Mouse (Mus musculus): ENCODE data around the gene Shisa6. TPM values are rescaled to one million over a fixed set of nuclear protein-coding genes. Genes with fewer than 3 reads are reported as not detected.
"Not testable (repeated sequence)": the region's sequence is repeated elsewhere in the genome, so short reads cannot be mapped to it uniquely, and the experiment has no call there.

Gene Shisa6
- polyA plus RNA-seq, 1 experiment from 2014 or later, result 0.12 TPM

DNA sequence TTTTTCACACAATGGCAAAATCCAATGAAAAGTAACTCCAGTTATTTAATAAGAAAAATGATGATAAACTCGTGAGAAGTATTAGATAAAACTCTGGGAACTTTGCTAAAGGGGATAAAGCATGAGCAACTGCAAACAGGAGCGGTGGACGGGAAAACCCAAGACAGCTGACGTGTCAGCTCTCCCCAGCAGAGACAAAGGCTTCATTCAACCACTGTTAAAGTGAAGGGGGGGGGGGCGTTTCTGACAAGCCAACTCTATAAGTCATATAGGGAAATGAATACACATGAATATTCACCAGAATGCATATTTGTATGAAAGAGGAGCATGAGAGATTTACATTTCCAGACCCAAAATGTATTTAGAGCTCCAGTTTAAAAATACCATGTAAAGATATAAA, 83.1 kb downstream of the Shisa6 start:
- H3K36me3 ChIP-seq, result no peaks in the 10 kb centered on the region
- no peak overlapping the region for H3K9ac ChIP-seq
- no peaks in the 10 kb centered on the region for H3K4me1 ChIP-seq
- no peak for ATAC-seq (ENCODE audit: insufficient number of reproducible peaks, insufficient read depth, low FRiP score, low TSS enrichment)
- H3K4me3 ChIP-seq, result no peak overlapping the region
- H3K27ac ChIP-seq, result no peak overlapping the region
- no peaks in the 10 kb centered on the region for H3K27me3 ChIP-seq
- no peak overlapping the region for H3K4me2 ChIP-seq (replicated peaks)
- 14% methylated on average over 5 of the region's 5 CpGs for WGBS
- no peaks in the 10 kb centered on the region for H3K9me3 ChIP-seq

DNA sequence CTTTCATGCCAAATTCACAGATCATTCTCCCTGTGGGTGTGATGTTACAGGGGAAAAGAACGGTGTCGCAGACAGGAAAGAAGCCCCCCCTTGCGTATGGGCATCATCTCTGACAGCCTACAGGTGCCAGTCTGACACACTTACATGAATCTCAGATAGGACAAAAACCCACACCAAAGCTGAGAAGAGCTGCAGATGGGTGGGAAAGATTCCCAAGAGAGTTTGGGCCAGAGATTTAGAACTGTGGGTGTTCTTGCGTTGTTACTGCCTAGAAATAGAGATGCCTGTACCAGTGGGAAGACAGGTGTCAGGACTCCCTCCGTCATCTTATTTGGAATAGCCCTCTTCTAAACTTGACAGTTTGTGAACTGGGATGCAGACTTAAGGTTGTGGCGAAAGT, 99.6 kb downstream of the Shisa6 start:
- H3K9ac ChIP-seq, result no peak overlapping the region
- H3K9me3 ChIP-seq, result no peaks in the 10 kb centered on the region
- no peak for ATAC-seq (ENCODE audit: insufficient number of reproducible peaks, insufficient read depth, low FRiP score, low TSS enrichment)
- H3K27me3 ChIP-seq, result no peaks in the 10 kb centered on the region
- no peak overlapping the region for H3K27ac ChIP-seq
- H3K4me1 ChIP-seq, result no peaks in the 10 kb centered on the region
- no peak overlapping the region for H3K4me2 ChIP-seq (replicated peaks)
- no peak overlapping the region for H3K4me3 ChIP-seq
- H3K36me3 ChIP-seq, result no peaks in the 10 kb centered on the region
- WGBS, result 90% methylated on average over 6 of the region's 6 CpGs

GRCm38 (mm10) chr11:66418216-66418615, 107.5 kb downstream of the Shisa6 start:
- no peak for ATAC-seq (ENCODE audit: insufficient number of reproducible peaks, insufficient read depth, low FRiP score, low TSS enrichment)
- Histone ChIP-seq H3K27me3 (no peaks in the 10 kb centered on the region), H3K4me1 (no peaks in the 10 kb centered on the region), H3K4me3 (no peak overlapping the region), H3K4me2 (replicated peaks) (no peak overlapping the region), H3K9ac (no peak overlapping the region), H3K27ac (no peak overlapping the region), H3K36me3 (no peaks in the 10 kb centered on the region), H3K9me3 (no peaks in the 10 kb centered on the region)
- 78% methylated on average over 3 of the region's 3 CpGs for WGBS

DNA sequence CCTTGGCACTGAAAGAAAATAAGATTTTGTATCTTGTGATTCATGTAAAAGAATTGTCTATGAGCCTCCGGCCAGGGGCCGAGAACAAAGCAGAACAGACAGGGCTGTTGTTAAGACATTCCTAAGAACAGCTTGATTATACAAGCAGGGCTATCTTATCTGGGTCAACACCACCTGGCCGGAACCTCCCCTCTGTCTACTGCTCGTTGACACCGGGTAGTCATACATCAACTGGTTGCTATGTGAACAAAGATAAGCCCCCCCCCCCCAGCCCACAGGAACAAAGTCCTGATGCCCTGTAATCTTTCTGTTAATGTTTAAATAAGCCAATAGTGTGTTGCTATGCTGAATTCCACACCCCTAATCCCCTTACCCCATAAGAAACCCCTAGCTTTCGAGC, 117.0 kb downstream of the Shisa6 start:
- H3K4me1 ChIP-seq; H3K36me3 ChIP-seq; H3K9me3 ChIP-seq; H3K27me3 ChIP-seq; H3K27ac ChIP-seq; H3K4me2 ChIP-seq (replicated peaks); H3K9ac ChIP-seq; H3K4me3 ChIP-seq; ATAC-seq (ENCODE audit: insufficient number of reproducible peaks, insufficient read depth, low FRiP score, low TSS enrichment): not testable (repeated sequence)
- 90% methylated on average over 6 of the region's 6 CpGs for WGBS

GRCm38 (mm10) chr11:66400036-66400435, 125.7 kb downstream of the Shisa6 start:
- 59% methylated on average over 7 of the region's 7 CpGs for WGBS
- H3K27ac ChIP-seq, result no peak overlapping the region
- no peaks in the 10 kb centered on the region for H3K9me3 ChIP-seq
- no peak overlapping the region for H3K4me2 ChIP-seq (replicated peaks)
- H3K9ac ChIP-seq, result no peak overlapping the region
- no peaks in the 10 kb centered on the region for H3K36me3 ChIP-seq
- no peak overlapping the region for H3K4me3 ChIP-seq
- ATAC-seq (ENCODE audit: insufficient number of reproducible peaks, insufficient read depth, low FRiP score, low TSS enrichment), result no peak
- H3K4me1 ChIP-seq, result no peaks in the 10 kb centered on the region
- H3K27me3 ChIP-seq, result no peaks in the 10 kb centered on the region

- no peak overlapping the region for H3K4me2 ChIP-seq (replicated peaks)
- no peaks in the 10 kb centered on the region for H3K9me3 ChIP-seq
- H3K27me3 ChIP-seq, result no peaks in the 10 kb centered on the region
- H3K27ac ChIP-seq, result no peak overlapping the region
- H3K4me3 ChIP-seq, result no peak overlapping the region
- WGBS, result 71% methylated on average over 3 of the region's 3 CpGs
- ATAC-seq (ENCODE audit: insufficient number of reproducible peaks, insufficient read depth, low FRiP score, low TSS enrichment), result no peak
- no peak overlapping the region for H3K9ac ChIP-seq
- H3K4me1 ChIP-seq, result 0 out of 2 replicates have a peak, but pooled peaks cover 5% of the 10 kb centered on the region
- H3K36me3 ChIP-seq, result no peaks in the 10 kb centered on the region
Observed at GRCm38 (mm10) chr11:66387561-66387960, 138.2 kb downstream of the Shisa6 start.

- Histone ChIP-seq H3K27ac (no peak overlapping the region), H3K4me3 (no peak overlapping the region), H3K9me3 (no peaks in the 10 kb centered on the region), H3K27me3 (no peaks in the 10 kb centered on the region), H3K36me3 (no peaks in the 10 kb centered on the region), H3K9ac (no peak overlapping the region), H3K4me2 (replicated peaks) (no peak overlapping the region), H3K4me1 (0 out of 2 replicates have a peak, but pooled peaks cover 6% of the 10 kb centered on the region)
- ATAC-seq (ENCODE audit: insufficient number of reproducible peaks, insufficient read depth, low FRiP score, low TSS enrichment), result no peak
- WGBS, result 73% methylated on average over 3 of the region's 3 CpGs
Observed at GRCm38 (mm10) chr11:66371796-66372195, 154.0 kb downstream of the Shisa6 start.

DNA sequence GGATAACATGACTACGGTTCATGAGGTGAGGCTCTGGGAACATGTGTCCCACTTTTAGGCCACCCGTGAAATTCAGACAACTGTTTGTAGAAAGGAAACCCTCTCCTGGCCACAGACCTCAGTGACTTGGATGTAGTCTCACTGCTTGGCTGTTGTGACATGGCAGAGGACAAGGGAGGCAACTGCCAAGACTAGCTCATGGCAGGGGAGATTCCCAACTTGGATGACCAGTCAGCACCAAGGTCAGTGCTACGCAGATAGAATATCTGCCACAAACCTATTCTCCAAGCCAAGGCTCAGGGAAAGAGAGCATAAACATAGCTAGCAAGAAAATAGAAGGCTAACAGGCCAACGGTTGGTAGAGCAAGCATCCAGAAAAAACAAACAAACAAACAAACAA, 156.0 kb downstream of the Shisa6 start:
- H3K36me3 ChIP-seq, result no peaks in the 10 kb centered on the region
- no peaks in the 10 kb centered on the region for H3K9me3 ChIP-seq
- WGBS, result 89% methylated on average over 4 of the region's 4 CpGs
- H3K4me1 ChIP-seq, result 0 out of 2 replicates have a peak, but pooled peaks cover 6% of the 10 kb centered on the region
- no peak for ATAC-seq (ENCODE audit: insufficient number of reproducible peaks, insufficient read depth, low FRiP score, low TSS enrichment)
- H3K27me3 ChIP-seq, result no peaks in the 10 kb centered on the region
- no peak overlapping the region for H3K4me2 ChIP-seq (replicated peaks)
- no peak overlapping the region for H3K4me3 ChIP-seq
- H3K9ac ChIP-seq, result no peak overlapping the region
- no peak overlapping the region for H3K27ac ChIP-seq

- H3K36me3 ChIP-seq, result no peaks in the 10 kb centered on the region
- WGBS, result 35% methylated on average over 8 of the region's 8 CpGs
- no peaks in the 10 kb centered on the region for H3K27me3 ChIP-seq
- no peak overlapping the region for H3K9ac ChIP-seq
- H3K4me1 ChIP-seq, result 0 out of 2 replicates have a peak, but pooled peaks cover 6% of the 10 kb centered on the region
- no peak overlapping the region for H3K4me2 ChIP-seq (replicated peaks)
- H3K9me3 ChIP-seq, result no peaks in the 10 kb centered on the region
- no peak overlapping the region for H3K27ac ChIP-seq
- no peak for ATAC-seq (ENCODE audit: insufficient number of reproducible peaks, insufficient read depth, low FRiP score, low TSS enrichment)
- H3K4me3 ChIP-seq, result no peak overlapping the region
Observed at GRCm38 (mm10) chr11:66366809-66367685, 158.7 kb downstream of the Shisa6 start.

GRCm38 (mm10) chr11:66359811-66360210, 166.0 kb downstream of the Shisa6 start:
- Histone ChIP-seq H3K4me3 (no peak overlapping the region), H3K27me3 (no peaks in the 10 kb centered on the region), H3K4me2 (replicated peaks) (no peak overlapping the region), H3K9me3 (no peaks in the 10 kb centered on the region), H3K27ac (no peak overlapping the region), H3K4me1 (no peaks in the 10 kb centered on the region), H3K9ac (no peak overlapping the region), H3K36me3 (no peaks in the 10 kb centered on the region)
- no peak for ATAC-seq (ENCODE audit: insufficient number of reproducible peaks, insufficient read depth, low FRiP score, low TSS enrichment)
- 87% methylated on average over 1 of the region's 1 CpGs for WGBS

DNA sequence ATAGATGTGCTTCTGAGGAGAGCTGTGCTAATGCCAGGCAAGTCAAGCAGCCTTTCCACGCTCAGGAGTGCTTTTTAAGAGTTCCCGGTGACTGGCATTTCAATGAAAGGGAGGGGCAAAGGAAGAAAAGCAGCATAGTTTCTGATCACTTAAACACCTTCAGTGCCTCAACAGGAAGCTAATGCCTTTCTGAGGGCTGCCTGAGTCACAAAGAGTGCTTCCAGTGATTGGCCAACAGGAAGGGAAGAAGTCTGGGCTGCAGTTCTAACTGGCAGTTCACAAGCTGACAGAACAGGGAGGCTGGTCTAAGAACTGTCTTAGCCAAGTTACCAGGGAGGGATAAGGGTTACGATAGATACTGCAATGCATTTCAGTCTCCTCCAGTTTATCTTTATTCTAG, 180.9 kb downstream of the Shisa6 start:
- no peaks in the 10 kb centered on the region for H3K9me3 ChIP-seq
- no peaks in the 10 kb centered on the region for H3K27me3 ChIP-seq
- no peak overlapping the region for H3K4me3 ChIP-seq
- ATAC-seq (ENCODE audit: insufficient number of reproducible peaks, insufficient read depth, low FRiP score, low TSS enrichment), result no peak
- no peaks in the 10 kb centered on the region for H3K4me1 ChIP-seq
- H3K4me2 ChIP-seq (replicated peaks), result no peak overlapping the region
- 71% methylated on average over 3 of the region's 3 CpGs for WGBS
- H3K27ac ChIP-seq, result no peak overlapping the region
- H3K36me3 ChIP-seq, result no peaks in the 10 kb centered on the region
- H3K9ac ChIP-seq, result no peak overlapping the region

DNA sequence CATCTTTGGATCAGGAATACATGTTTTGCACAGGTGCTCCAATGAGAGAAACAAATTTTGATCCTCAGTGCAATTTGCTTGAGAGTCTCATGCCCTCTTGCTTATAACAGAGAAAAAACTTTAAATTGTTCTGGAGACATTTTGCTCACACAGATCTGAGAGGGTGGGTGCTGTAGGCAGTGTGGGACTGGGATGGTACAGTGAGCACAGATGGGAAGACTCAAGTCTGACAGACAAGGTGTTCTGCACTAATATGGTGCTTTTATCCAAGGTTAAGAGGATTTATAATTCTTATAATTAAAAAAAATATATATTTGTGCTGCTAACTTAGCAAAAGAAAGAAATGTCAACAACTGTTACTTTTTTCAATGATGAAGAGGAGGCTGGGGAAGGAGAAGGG, 189.5 kb downstream of the Shisa6 start:
- no peaks in the 10 kb centered on the region for H3K4me1 ChIP-seq
- H3K27ac ChIP-seq, result no peak overlapping the region
- H3K9ac ChIP-seq, result no peak overlapping the region
- H3K36me3 ChIP-seq, result no peaks in the 10 kb centered on the region
- no peak overlapping the region for H3K4me2 ChIP-seq (replicated peaks)
- H3K4me3 ChIP-seq, result no peak overlapping the region
- H3K27me3 ChIP-seq, result no peaks in the 10 kb centered on the region
- H3K9me3 ChIP-seq, result no peaks in the 10 kb centered on the region
- no peak for ATAC-seq (ENCODE audit: insufficient number of reproducible peaks, insufficient read depth, low FRiP score, low TSS enrichment)

All from embryonic facial prominence, embryonic 12.5 days (tissue).